ENCODE assay signal across 7 mouse cellular contexts in the genomic region with DNA sequence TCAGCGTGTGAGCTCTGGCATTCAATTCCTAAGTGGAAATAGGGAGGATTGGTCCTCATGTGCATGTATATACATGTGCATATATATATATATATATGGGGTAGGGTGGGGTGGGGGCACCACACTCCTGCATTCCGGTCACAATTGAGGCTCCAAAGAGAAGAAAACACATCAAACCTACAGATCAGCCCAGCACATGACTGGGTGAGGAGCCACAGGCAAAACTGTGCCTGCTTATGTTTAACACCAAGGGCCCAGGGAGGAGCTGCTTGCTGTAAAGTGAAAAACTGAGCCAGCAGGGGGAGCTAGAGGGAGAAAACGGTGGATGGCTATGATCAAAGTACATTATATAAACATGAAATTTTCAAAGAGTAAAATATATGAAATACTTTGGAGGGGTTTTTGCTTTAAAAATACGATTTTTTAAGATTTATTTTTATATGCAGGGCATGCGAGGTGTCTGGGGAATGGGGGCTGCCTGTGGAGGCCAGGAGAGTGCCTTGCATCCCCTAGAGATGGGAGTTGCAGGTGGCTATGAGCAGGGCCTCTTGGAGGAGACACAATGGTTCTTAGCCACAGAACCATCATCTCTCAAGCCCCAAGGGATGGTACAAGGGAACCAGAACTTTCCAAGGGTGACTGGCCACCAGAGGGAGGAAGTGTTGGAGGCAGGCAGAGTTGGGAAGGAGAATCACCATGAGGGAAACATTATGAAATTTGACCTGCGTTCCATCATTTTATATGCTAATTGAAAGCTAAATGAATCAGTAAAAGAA. TPM values are rescaled to one million over a fixed set of nuclear protein-coding genes. Genes with fewer than 3 reads are reported as not detected.
A peak's percentile ranks its signal among the peaks of the same experiment; 100 is the strongest.
DNase-seq lines count a peak whose midpoint lies in the region; ATAC-seq and TF ChIP-seq lines count a peak whose summit lies in the region.

No protein-coding gene starts in this region.

- peak; percentile 80 for TF ChIP-seq CTCF in left cerebral cortex, adult 2 months (IDR thresholded peaks at IDR 0.05)

- H3K27ac ChIP-seq in left cerebral cortex, adult 2 months, result peak overlapping the region; percentile 51

- ATAC-seq in inflammation-experienced regulatory T-cells, adult 6 months, result peak; percentile 68
- ATAC-seq in megakaryocyte progenitor cell, adult 5-6 weeks (replicated peaks; ENCODE audit: poor library complexity), result peak; percentile 67

- intact Hi-C loops in left cerebral cortex, adult 2 months (cut with DNase I), result loop anchor here (1.0 to 10.0 kb wide), 4 partner anchors 128 to 420 kb away; no protein-coding TSS in a partner anchor

- H3K4me3 ChIP-seq in left cerebral cortex, adult 2 months, result no peak overlapping the region

- peak; percentile 79 for DNase-seq in ZHBTc4 (ENCODE audit: low read depth, low spot score)
- DNase-seq in cerebellum, adult 9-10 months, result peak; percentile 87
- DNase-seq in frontal cortex, postnatal 25 days (ENCODE audit: low spot score in 2 of 2), result peak; percentile 74 to 86
- peak; percentile 82 to 86 for DNase-seq in left cerebral cortex, adult 2 months (ENCODE audit: extremely low spot score in 1 of 2, low spot score in 2 of 2)
- peak; percentile 70 for DNase-seq in right cerebral cortex, postnatal 25 days

RNA-seq across cellular contexts. Expression of a gene that starts 38.4 kb away (rescaled TPM):
- not detected for polyA plus RNA-seq in inflammation-experienced regulatory T-cells, adult 6 months (2017; shearing (Covaris generic))
- under 1 TPM; 0.09 to 0.19 TPM for total RNA-seq in left cerebral cortex, adult 2 months (2021)
- total RNA-seq in megakaryocyte progenitor cell, adult 5-6 weeks (2015), result not detected in 2 replicates
- total RNA-seq in megakaryocyte progenitor cell, adult 5-6 weeks (2017), result not detected in 2 replicates
